Mouse (Mus musculus): ENCODE data around the gene Gdpd5. TPM values are rescaled to one million over a fixed set of nuclear protein-coding genes. Genes with fewer than 3 reads are reported as not detected.
A peak's percentile ranks its signal among the peaks of the same experiment; 100 is the strongest.

The Gdpd5 gene
- total RNA-seq, 4 experiments from 2014 or later, result 19.7 to 30.7 (median 24.3) TPM

DNA sequence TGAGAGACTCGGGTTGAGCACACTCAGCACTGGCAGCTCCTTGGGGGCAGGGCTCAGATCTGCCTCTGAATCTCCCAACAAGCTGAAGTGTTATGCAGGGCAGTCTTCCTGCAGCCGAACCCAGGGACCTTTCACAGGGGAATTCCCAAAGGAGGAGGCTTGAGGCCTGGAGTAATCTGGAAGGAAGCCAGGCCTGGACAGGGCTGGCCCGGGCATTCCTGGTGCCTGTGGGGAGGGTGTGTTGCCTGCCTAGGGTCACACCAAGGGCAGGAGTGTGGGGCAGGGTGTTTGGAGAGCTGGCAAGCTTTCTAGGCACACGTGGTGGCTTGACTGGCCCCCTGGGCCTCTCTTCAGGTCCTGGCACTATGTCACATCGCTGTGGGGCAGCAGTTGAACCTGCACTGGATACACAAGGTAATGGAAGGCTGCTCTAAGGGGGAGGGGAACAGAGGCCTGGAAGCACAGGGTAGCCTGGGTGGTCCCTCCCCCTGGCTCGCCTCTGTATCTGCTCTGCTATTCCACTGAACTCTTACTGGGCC, 60.4 kb downstream of the Gdpd5 start:
- peak; percentile 72 for DNase-seq (ENCODE audit: low spot score)

DNA sequence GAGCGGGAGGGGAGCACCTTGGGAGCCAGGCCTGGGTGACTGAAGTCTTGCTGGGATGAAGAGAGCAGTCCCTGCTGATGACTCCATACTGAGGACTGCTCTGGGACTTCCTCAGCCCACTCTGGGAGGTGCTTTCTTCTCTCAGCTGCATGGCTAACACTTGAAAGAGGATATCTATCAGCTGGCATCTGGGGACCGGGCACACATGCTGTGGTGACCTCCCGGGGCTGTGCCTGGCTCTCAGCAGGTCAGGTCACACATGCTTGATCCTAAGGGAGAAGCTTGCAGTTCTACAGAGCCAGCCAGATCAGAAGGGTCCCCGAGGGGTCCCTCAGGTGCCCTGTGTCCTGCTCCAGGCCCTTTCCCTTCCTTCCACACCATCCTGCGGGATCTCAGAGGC, 62.0 kb downstream of the Gdpd5 start:
- DNase-seq (ENCODE audit: low spot score), result no peak

DNA sequence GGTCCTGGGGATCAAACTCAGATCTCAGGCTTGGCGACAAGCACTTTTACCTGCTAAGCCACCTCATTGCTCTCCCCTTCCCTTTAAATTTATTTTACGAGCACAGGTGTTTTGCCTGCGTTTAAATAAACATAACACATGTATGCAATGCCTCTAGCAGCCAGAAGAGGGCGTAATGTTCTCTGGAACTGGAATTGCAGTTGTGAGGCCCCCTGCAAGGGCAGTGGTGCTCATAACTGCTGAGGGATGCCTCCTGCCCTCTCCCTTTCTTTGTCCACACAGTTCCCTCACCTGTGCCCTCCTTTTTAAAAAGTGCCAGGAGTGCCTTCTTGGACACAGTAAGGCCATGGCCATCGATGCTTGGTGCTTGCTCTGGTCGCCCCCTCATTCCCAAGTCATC, 62.8 kb downstream of the Gdpd5 start:
- no peak for DNase-seq (ENCODE audit: low spot score)

DNA sequence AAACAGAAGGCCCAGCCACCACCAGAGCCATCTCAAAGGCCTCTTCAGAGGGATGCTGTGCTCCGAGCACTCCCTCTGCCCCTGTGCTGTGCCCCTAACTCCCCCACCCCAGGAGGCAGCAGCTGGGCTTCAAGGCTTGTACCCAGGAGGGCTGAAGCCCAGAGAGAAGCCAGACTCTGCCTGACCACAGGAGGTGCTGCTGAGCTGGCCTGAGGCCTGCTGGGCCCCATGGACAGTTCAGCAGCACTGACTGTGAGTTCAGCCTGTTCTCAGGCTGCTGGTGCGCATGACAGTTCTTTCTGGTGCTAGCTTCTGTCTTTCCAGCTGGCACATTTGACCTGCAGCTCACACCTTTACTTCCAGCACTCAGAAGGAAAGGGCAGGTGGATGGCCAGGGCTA, 64.6 kb downstream of the Gdpd5 start:
- DNase-seq (ENCODE audit: low spot score), result no peak

DNA sequence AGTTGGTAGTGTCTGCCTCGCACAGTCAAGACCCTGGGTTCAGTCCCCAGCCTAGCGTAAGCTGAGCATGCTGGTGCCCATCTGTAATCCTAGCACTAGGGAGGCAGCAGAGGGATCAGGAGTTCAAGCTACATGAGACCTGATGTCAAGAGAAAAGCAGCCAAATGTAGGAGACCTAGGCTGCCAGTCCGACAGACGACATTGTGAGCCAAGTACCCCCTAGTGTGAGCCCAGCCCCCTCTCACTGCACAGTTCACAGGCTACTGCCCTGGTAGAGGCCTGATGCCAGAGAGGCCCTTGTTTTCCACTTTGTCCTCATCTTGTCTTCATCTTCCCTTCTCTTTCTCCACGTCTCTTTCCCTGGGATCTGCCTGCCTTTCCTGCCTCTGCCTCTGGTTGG, 66.1 kb downstream of the Gdpd5 start:
- DNase-seq (ENCODE audit: low spot score), result no peak

DNA sequence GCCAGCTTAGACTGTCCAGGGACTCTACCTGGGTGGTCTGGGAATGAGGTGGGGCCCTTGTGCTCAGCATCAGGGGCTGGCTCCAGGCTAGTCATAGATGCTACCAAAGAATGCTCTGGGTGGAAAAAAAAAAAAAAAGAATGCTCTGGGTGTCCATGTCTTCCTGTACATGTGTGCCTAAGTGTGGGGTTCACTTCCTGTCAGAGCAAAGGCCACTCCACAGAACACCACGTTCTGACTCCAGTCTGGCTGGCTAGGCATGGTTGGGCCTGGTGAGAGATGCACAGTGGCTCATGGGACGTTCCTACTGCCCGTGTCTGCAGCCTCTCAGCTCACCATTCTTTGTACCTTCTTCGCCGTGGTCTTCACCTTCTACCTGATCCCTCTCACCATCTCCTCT, 67.4 kb downstream of the Gdpd5 start:
- no peak for DNase-seq (ENCODE audit: low spot score)

DNA sequence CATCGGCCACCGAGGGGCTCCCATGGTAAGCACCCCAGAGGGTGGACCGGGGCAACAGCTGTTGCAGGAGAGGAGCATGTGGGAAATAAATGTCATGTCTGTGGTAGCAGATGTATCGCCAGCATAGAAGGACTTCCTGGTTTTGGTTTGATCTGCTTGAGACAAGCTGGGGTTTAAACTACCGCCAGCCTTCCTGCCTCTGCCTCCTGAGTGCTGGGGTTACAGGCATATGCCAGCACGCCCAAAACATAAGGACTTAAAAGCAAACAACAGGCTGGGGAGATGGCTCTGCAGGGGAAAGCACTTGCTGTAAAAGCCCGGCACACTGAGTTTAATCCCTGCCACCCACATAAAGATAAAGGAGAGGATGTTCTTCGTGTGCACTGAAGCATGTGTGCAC, 67.8 kb downstream of the Gdpd5 start:
- DNase-seq (ENCODE audit: low spot score), result no peak

DNA sequence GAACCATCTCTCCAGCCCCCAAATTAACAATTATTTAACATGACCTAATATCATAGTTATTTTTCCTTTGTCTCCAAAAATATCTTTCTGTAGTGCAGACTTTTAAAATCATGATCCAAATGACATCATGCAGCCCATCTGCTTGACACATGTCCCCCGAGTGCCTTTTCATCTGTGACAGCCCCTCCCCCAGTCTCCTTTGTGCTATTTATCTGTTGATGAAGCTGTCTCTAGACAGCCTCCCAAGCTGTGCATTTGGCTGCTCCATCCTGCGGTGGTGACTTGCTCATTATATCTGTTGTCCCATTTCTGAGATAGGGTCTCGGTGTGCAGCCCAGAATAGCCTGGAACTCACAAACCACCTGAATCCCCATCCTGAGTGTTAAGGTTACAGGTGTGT, 68.5 kb downstream of the Gdpd5 start:
- DNase-seq (ENCODE audit: low spot score), result no peak

DNA sequence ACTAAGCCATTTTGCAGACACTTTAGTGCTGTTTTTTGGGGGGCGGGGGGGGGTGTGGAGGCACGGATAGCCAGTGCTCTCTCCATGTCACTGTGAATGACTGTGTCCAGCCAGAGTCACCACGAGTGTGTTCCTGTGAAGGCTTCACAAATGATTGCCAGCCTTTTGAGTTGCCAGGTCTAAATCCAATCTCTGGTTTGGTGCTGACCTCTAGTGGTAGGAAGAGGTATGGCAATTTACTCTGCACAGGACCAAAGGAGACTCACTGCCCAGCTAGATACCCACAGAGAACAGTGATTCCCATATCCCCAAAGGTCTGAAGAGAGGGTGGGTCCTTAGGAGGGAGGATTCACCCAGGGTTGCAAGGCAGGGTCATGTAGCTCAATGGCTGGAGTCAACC, 69.5 kb downstream of the Gdpd5 start:
- peak; percentile 82 for DNase-seq (ENCODE audit: low spot score)

DNA sequence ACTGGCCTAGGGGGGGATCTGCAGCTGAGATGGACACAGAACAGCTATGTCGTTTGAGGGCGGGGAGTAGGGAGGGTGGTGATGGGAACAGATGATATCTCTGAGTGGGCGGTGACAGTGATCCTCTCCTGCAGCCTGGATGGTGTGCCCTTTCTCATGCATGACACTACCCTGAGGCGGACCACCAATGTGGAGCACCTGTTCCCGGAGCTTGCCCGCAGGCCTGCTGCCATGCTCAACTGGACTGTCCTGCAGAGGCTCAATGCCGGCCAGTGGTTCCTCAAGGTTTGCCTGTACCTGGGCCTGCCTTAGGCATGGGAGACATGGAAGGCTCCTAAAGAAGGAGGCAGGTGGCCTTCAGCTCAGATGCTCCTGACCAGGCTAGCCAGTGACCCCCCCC, 71.6 kb downstream of the Gdpd5 start:
- DNase-seq (ENCODE audit: low spot score), result no peak

DNA sequence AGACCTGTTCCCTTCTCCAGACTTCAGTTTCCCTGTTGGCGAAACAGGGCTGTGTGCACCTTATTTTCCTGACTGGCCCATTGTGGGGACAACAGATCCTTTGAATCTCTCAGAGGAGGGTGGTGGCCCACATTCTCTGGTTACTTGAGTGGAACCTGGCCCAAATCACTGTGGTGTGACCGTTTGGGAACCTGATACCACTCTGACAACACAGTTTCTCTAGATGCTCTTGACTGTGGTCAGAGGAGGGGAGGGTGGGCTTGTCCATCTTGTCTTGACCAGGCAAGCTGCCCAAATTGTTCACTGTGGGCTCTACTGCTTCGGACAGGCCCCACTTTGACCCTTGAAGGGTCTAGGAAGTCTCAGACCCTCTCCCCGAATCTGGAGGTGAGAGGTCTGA, 72.8 kb downstream of the Gdpd5 start:
- DNase-seq (ENCODE audit: low spot score), result no peak

DNA sequence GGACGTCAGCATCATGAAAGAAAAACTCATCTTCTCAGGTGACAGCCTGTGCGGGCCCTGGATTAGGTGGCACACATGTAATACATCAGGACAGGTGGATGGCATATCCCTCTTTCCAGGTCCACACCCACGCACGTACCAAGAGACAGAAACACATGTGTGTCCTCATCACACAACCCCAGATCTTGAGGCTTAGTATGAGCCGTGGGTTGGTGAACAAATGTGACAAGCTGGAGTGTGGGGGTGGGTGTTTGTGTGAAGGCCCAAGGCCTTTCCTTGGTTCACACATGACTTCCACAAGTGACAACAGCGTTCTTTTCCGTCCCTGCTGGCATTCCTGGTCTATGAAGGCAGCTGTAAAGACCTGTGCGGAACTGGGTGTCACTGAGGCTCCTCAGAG, 77.6 kb downstream of the Gdpd5 start:
- DNase-seq (ENCODE audit: low spot score), result no peak

DNA sequence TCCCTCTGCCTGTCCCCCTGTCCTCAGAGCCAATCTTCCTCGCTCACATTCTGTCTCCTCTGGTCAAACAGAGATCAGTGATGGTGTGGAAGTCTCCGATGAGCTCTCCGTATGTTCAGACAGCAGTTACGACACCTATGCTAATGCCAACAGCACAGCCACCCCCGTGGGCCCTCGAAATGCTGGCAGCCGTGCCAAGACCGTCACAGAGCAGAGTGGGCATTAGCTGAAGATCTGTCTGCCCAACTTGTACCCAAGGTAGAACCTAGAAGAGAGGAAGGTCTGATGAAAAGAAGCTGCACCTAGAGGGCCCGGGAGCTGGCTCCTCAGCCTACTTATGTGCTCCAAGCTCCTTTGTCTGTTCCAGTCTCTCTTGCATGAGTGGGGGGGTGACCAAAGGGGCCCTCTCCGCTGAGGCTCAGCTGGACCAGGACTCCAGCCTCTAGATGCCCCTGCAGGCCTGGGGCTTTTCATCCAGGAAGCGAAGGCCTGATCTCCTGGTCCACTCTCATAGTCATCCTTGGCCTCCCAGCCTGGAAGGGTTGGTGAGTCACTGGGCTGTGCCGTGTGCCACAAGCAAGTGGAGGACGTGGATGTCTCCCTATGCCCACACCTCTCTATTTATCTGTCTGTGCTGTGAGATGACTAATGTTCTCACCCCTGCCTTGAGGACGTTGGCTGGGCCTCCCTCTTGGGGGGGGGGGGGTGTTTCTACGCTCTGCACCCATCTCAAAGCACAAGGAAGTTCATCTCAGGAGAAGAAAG, 78.9 kb downstream of the Gdpd5 start:
- no peak for DNase-seq (ENCODE audit: low spot score)

DNA sequence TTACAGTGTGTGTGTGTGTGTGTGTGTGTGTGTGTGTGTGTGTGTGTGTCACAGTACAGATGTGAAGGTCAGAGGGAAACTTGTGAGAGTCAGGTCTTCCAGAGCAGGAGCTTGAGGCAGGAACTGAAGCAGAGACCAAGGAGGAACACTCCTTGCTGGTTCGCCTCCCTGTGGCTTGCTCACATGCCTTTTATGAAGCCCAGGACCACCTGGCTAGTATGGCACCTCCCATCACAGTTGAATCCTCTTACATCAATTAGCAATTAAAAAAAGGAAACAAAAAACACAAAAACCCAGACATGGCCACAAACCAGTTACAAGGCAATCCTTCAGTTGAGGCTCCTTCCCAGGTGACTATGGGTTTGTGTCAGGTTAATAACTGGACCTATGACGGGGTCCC, 81.9 kb downstream of the Gdpd5 start:
- no peak for DNase-seq (ENCODE audit: low spot score)

DNA sequence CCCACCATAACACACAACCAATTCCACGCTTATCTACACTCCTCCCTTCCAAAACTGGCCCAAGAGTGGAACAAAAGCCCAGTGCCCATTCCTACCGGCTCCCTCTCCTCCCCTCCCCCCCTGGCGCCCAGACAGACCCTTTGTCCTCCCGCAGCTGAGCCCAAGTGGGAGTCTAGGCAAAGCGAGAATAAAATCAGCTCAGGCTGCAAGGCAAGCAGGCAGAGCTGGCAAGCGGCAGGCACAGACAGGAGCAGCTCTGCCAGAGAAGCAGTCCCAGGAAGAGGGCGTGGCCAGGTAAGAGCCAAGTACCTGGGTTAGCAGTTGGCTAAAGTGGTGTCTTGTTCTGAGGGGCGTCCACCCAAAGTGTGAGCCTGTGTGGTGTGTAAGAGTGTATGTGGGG, 84.6 kb downstream of the Gdpd5 start, which contains the start of gene Klhl35:
Gene Klhl35 (plus strand): TSS at position 194 of the 400 bp plus-strand sequence.
- DNase-seq (ENCODE audit: low spot score), result no peak

DNA sequence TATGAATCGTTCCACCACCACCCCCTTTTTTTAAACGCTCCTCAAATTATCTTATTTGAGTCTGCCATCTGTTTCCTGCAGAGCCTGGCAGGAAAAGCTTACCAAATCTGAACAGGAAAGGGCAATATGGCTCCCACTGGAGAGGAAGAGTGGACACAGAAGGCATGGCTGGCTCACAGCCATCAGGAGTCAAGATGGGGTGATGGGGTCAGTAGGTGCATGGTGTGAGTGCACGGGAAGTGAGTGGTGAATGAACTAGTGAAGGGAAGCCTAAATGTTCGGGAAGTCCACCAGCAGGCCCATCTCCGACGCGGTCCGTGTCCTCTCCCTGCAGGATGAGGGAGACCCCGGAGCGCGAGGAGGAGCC, 86.7 kb downstream of the Gdpd5 start:
- DNase-seq (ENCODE audit: low spot score), result no peak

DNA sequence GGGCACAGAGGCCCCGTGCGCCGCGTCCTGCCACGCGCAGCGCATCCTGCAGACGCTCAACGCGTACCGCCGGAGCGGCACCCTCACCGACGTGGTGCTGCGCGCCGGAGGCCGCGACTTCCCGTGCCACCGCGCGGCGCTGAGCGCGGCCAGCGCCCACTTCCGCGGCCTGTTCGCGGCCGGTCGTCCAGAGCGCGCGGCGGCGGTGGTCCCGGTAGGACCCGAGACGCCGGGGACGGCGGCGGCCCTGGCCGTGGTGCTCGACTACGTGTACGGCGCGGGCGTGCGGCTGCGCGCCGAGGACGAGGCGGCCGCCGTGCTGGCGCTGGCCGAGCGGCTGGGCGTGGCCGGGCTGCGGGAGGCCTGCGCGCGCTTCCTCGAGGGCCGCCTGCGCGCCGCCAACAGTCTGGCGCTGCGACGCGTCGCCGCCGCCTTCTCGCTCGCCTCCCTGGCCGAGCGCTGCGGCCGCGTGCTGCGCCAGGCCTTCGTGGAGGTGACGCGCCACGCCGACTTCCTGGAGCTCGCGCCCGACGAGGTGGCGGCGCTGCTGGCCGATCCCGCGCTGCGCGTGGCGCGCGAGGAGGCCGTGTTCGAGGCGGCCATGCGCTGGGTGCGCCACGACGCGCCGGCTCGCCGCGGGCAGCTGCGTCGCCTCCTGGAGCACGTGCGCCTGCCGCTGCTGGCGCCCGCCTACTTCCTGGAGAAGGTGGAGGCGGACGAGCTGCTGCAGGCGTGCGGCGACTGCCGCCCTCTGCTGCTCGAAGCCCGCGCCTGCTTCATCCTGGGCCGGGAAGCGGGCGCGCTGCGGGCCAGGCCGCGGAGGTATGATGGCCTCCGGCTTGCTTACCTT, 87.3 kb downstream of the Gdpd5 start:
- no peak for DNase-seq (ENCODE audit: low spot score)

DNA sequence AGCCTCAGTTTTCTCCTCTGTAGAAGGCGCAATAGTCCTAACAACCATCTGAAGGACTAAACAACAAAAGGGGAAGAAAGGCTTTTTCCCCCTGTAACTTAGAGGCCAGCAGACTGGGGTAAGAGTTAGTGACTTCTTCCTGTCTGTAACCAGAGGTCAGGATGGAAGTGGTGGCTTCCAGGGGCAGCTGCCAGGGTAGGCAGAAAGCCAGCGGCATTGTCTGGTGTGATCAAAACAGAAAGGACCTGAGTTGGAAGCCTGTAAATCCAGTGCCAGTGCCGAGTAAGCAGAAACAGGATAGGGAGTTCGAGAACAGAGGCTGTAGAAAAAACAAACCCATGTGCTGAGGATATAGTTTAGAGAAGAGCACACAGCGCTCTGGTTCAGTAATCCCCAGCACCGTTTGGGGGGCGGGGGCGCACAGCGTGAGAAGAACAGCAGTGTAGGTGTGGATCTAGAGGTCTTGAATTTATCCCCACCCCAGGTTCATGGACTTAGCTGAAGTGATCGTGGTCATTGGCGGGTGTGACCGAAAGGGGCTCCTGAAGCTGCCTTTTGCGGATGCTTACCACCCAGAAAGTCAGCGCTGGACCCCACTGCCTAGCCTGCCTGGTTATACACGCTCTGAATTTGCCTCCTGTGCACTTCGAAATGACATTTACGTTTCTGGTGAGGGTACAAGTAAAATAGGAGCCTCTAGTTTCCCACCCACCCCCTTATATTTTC, 88.6 kb downstream of the Gdpd5 start:
- DNase-seq (ENCODE audit: low spot score), result no peak

DNA sequence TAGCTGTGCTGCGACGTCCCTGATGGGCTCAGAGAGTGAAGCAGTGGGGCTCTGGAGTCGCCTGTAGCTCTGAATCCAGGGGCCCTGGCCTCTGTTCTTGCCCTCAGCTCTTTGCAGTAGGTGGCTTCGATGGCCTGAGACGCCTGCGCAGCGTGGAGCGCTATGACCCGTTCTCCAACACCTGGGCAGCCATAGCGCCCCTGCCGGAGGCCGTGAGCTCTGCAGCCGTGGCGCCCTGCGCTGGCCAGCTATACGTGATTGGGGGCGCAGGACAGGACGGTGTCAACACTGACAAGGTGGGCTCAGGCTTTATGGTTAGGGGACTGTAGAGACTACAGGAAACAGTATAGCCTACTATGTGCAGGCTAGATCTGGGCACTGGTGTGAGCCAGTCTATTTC, 90.4 kb downstream of the Gdpd5 start:
- DNase-seq (ENCODE audit: low spot score), result no peak

DNA sequence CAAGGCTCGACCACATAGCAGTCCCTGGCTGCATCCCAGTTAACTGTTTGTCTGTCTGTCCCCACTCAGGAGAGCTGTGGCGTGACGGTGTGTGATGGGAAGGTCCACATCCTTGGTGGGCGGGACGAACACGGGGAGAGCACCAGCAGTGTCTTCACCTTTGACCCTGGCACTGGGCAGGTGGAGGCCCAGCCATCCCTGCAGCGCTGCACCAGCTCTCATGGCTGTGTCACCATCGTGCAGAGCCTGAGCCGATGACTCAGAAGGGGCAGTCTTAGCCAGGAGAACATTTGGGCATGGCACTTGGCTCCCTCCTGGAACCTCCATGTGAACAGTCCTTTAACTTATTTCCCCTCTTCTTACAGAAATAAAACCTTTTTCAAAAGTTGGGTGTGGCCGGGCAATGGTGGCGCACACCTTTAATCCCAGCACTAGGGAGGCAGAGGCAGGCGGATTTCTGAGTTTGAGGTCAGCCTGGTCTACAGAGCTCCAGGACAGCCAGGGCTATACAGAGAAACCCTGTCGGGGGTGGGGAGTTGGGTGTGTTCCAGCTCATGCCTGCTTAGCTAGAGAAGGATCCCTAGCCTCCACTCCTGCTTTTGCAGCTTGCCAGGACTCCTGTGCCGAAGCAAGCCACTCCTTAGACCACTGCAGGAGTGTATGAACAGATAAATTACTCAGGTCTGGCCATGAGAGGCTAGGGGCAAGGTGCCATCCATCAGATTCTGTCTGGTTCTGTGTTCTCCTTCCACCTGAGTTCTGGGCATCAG, 92.6 kb downstream of the Gdpd5 start:
- no peak for DNase-seq (ENCODE audit: low spot score)

DNA sequence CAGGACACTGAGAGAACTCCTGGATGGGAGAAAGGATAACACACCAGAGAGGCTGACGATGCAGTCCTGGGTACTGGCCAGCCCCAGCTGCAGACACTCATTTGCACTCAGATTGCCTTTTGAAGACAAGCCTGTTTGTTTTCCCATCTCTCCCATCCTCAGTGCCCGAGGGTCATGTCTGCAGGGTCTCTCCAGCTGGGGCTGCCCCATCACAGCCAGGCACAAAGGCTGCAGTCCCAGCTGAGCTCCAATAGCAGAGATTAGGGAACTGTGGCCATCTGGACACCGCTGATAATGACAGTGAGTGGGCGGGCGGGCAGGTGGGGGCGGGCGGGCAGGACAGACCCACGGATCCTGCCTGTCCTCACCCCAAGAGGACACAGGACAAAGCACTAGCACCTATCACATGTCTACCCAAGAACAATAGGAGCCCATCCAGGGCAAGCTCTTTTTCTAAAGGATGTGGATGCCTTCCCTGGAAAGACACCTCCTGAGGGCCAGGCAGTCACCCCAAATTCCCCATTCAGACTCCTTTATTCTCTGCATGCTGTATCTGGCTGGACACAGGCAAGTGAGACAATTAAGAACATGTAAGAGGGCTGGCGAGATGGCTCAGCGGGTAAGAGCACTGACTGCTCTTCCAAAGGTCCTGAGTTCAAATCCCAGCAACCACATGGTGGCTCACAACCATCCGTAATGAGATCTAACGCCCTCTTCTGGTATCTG, 93.8 kb downstream of the Gdpd5 start:
- no peak for DNase-seq (ENCODE audit: low spot score)

Measured in heart, adult 8-10 months (tissue).